Mouse (Mus musculus): ENCODE results near the gene Hoxb3. TPM values are rescaled to one million over a fixed set of nuclear protein-coding genes. Genes with fewer than 3 reads are reported as not detected.
A peak's percentile ranks its signal among the peaks of the same experiment; 100 is the strongest.

Gene Hoxb3
- polyA plus RNA-seq, 1 experiment from 2014 or later: 0.76 TPM

DNA sequence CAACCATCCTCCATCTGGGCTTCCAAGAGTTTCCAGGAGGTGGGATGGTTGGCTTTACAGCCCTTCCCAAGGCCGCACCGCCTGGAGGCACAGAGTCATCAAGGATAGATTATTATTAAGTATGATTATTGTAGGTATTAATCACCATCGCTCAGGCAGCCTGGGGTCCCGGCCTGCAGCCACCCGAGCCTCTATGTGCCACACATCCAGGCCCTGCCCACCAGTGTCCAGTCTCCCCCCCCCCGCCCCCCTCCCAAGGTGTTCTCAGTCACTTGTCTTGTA lies 21.7 kb downstream of the Hoxb3 start:
- peak overlapping the region; percentile 55 for H3K4me3 ChIP-seq
- 9% methylated on average over 6 of the region's 6 CpGs for WGBS
- peak overlapping the region; percentile 80 for H3K27ac ChIP-seq
- H3K36me3 ChIP-seq: peaks cover 15% of the 10 kb centered on the region; the same call in 1 of the 2 replicates
- H3K27me3 ChIP-seq (ENCODE audit: low read depth, poor library complexity, severe bottlenecking): peaks cover 97% of the 10 kb centered on the region
- DNase-seq (ENCODE audit: low spot score): no peak
- H3K9me3 ChIP-seq (replicated peaks): no peaks in the 10 kb centered on the region
- H3K4me1 ChIP-seq: peaks cover 89% of the 10 kb centered on the region

DNA sequence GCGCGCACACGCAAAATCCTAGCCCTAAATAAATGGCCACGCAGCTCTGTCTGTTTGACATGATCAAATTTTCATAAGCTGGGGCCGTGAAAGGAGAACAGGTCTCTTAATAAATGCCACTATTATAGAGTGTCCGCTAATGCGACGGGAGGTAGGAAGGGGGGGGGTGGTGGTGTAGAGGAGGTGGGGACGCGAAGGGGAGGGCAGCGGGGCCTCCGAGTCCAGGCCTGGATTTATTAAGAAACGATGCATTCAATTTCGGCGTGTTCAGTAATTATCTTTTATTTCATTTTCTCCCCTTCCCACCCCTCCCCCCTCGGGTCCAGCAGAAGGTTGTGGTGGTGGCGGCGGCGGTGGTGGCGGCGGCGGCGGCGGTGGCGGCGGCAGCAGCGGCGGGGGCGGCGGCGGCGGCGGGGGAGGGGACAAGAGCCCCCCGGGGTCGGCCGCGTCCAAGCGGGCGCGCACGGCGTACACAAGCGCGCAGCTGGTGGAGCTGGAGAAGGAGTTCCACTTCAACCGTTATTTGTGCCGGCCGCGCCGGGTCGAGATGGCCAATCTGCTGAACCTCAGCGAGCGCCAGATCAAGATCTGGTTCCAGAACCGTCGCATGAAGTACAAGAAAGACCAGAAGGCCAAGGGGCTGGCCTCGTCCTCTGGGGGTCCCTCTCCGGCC lies 22.2 kb downstream of the Hoxb3 start:
- no peaks in the 10 kb centered on the region for H3K9me3 ChIP-seq (replicated peaks)
- peak overlapping the region; percentile 55 for H3K4me3 ChIP-seq
- peaks cover 15% of the 10 kb centered on the region; the same call in 1 of the 2 replicates for H3K36me3 ChIP-seq
- H3K4me1 ChIP-seq: peaks cover 89% of the 10 kb centered on the region
- peak overlapping the region; percentile 80 for H3K27ac ChIP-seq
- WGBS: 1% methylated on average over 37 of the region's 56 CpGs
- DNase-seq (ENCODE audit: low spot score): peak; percentile 72
- H3K27me3 ChIP-seq (ENCODE audit: low read depth, poor library complexity, severe bottlenecking): peaks cover 96% of the 10 kb centered on the region

GRCm38 (mm10) chr11:96345893-96346806 lies 23.0 kb downstream of the Hoxb3 start:
- 4% methylated on average over 45 of the region's 45 CpGs for WGBS
- DNase-seq (ENCODE audit: low spot score): peak; percentile 75
- Histone ChIP-seq H3K27ac (peak overlapping the region; percentile 80), H3K36me3 (peaks cover 15% of the 10 kb centered on the region; the same call in 1 of the 2 replicates), H3K4me1 (peaks cover 89% of the 10 kb centered on the region), H3K27me3 (ENCODE audit: low read depth, poor library complexity, severe bottlenecking) (peaks cover 96% of the 10 kb centered on the region), H3K9me3 (replicated peaks) (no peaks in the 10 kb centered on the region), H3K4me3 (peak overlapping the region; percentile 55)

DNA sequence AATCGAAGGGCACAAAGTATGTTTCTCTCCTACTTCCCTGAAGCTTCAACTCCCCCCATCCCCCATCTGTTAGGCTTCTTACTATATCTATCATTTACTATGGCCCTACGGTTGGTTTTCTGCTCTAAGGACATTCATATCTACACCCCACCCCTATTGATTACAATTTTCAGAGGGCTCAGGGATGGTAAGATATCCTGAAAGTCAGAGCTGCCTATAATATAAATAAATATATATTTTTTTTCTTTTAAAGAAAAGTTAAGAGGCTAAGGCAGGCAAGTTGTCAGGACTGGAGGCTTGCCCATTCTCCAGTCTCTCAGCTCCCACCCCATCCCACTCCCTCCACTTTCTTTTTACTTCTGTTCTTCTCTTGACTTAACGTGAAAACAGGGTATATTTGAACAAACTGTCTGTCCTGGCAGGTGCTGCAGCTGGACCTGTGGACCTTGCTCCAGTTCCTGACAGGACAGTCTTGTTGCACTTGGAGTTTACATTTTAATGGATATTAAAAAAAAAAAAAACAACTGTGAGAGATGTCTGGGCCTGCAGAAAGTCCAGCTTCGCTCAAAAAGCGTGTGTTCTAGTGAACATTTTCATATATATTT lies 23.9 kb downstream of the Hoxb3 start:
- Histone ChIP-seq H3K9me3 (replicated peaks) (no peaks in the 10 kb centered on the region), H3K27ac (no peak overlapping the region), H3K36me3 (peaks cover 15% of the 10 kb centered on the region; the same call in 1 of the 2 replicates), H3K4me1 (peaks cover 89% of the 10 kb centered on the region), H3K27me3 (ENCODE audit: low read depth, poor library complexity, severe bottlenecking) (peaks cover 96% of the 10 kb centered on the region), H3K4me3 (no peak overlapping the region)
- DNase-seq (ENCODE audit: low spot score): peak; percentile 34
- 32% methylated on average over 5 of the region's 5 CpGs for WGBS

DNA sequence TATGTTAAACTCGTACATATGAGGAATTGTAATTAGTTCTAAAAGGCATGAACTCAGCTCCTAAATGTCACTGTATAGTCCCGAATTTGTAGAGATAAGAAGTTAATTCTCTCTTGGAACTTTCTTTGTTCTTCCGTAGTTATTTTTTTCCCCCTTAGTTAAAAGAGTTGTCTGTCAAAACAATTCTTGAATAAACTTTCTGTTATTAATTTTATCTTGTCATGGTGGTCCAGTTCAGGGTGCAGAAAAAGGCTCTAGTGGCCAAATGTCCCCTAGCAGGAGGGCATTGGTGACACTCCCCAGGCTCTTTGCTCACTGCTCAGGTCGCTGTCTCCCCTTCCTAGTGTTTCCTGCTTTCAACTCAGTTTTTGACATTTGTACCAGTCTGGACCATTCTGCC lies 24.6 kb downstream of the Hoxb3 start:
- Histone ChIP-seq H3K9me3 (replicated peaks) (no peaks in the 10 kb centered on the region), H3K4me1 (peaks cover 88% of the 10 kb centered on the region), H3K27ac (peak overlapping the region; percentile 78), H3K27me3 (ENCODE audit: low read depth, poor library complexity, severe bottlenecking) (peaks cover 94% of the 10 kb centered on the region), H3K36me3 (peaks cover 15% of the 10 kb centered on the region; the same call in 1 of the 2 replicates), H3K4me3 (peak overlapping the region; percentile 26; the same call in 1 of the 2 replicates)
- no peak for DNase-seq (ENCODE audit: low spot score)
- WGBS: 9% methylated on average over 4 of the region's 4 CpGs

GRCm38 (mm10) chr11:96348141-96348928 lies 25.2 kb downstream of the Hoxb3 start:
- peak; percentile 71 for DNase-seq (ENCODE audit: low spot score)
- 3% methylated on average over 21 of the region's 21 CpGs for WGBS
- no peaks in the 10 kb centered on the region for H3K9me3 ChIP-seq (replicated peaks)
- peaks cover 15% of the 10 kb centered on the region; the same call in 1 of the 2 replicates for H3K36me3 ChIP-seq
- H3K4me1 ChIP-seq: peaks cover 89% of the 10 kb centered on the region
- H3K27ac ChIP-seq: peak overlapping the region; percentile 78
- H3K4me3 ChIP-seq: peak overlapping the region; percentile 26
- peaks cover 92% of the 10 kb centered on the region for H3K27me3 ChIP-seq (ENCODE audit: low read depth, poor library complexity, severe bottlenecking)

DNA sequence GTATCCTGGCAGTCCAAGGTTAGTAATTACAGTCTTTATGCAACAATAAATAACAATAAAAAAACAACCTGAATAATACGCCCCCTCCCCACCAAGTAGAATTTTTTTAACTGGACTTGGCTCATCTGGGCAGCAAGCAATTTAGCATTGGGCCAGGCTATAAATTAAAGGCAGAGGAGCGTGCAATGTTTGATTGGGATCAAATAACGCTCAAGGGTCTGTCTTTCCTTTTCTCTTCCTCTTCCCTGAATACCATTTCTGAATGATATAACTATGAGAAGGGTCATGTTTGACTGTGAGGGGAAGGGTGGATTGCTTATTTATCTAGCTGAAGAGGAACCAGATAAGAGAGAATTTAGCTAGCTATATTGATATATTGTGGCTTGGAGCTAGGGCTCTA lies 25.9 kb downstream of the Hoxb3 start:
- Histone ChIP-seq H3K27ac (peak overlapping the region; percentile 78; the same call in 1 of the 2 replicates), H3K4me3 (peak overlapping the region; percentile 26)

DNA sequence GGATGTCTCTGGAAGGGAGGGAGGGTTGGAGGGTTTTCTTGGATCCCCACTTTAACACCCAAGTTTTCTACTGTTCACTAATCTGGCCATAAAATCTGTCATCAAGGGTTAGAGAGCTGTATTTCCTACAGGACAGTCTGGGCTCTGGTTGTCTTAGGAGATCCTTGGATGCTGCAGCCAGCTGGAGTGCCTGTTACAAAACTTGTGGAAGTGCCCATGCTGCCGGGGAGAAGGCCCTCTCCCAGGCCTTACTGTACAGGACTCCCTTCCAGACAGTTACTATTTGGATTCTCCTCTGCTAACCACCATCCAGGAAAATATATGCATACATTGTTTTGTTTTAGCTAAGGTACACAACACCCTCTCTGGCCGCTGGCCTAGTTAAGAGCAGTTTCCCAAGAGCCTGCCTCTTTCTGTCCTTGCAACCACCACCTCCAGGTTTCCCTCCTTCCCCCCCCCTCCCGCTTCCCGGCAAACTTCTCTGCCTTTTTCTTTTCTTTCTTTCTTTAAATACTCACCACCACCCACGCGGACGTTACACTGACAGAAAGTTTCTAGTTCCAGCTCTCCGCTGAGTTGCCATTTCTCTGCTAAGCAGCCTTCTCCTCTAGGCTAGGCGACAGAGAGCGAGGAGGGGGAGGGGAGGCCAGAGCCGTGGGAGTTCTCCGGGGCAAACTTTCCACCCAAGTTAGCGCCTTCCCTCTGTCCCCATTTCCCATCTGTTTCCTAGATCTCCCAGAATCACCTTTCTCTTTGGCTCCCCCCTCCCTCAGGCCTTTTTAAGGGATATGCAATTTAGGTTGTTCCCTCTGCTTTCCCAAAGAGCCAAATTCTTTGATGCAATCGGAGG lies 26.6 kb downstream of the Hoxb3 start:
- Histone ChIP-seq H3K4me3 (peak overlapping the region; percentile 26), H3K36me3 (peaks cover 8% of the 10 kb centered on the region; the same call in 1 of the 2 replicates), H3K27me3 (ENCODE audit: low read depth, poor library complexity, severe bottlenecking) (peaks cover 85% of the 10 kb centered on the region), H3K9me3 (replicated peaks) (no peaks in the 10 kb centered on the region), H3K4me1 (peaks cover 89% of the 10 kb centered on the region), H3K27ac (peak overlapping the region; percentile 63)
- DNase-seq (ENCODE audit: low spot score): peak; percentile 71
- WGBS: 2% methylated on average over 14 of the region's 14 CpGs

More for the DNA sequence above, 25.9 kb downstream of the Hoxb3 start:
- no peak for DNase-seq (ENCODE audit: low spot score)
- Histone ChIP-seq H3K9me3 (replicated peaks) (no peaks in the 10 kb centered on the region), H3K27me3 (ENCODE audit: low read depth, poor library complexity, severe bottlenecking) (peaks cover 89% of the 10 kb centered on the region), H3K36me3 (peaks cover 15% of the 10 kb centered on the region; the same call in 1 of the 2 replicates), H3K4me1 (peaks cover 89% of the 10 kb centered on the region)
- 8% methylated on average over 3 of the region's 3 CpGs for WGBS

GRCm38 (mm10) chr11:96350341-96350624 lies 27.2 kb downstream of the Hoxb3 start, which contains the start of gene Hoxb2:
Gene Hoxb2, plus strand, starts transcription at chr11:96350525.
- peak within 1 kb of the TSS; percentile 94 for H3K27ac ChIP-seq
- no peak for DNase-seq (ENCODE audit: low spot score)
- peaks cover 7% of the 10 kb centered on the region; the same call in 1 of the 2 replicates for H3K36me3 ChIP-seq
- 1% methylated on average over 2 of the region's 2 CpGs for WGBS
- peak within 1 kb of the TSS; percentile 63 for H3K4me3 ChIP-seq
- peaks cover 80% of the 10 kb centered on the region for H3K27me3 ChIP-seq (ENCODE audit: low read depth, poor library complexity, severe bottlenecking)
- H3K9me3 ChIP-seq (replicated peaks): no peaks in the 10 kb centered on the region
- H3K4me1 ChIP-seq: peaks cover 88% of the 10 kb centered on the region

GRCm38 (mm10) chr11:96350791-96351190 lies 27.7 kb downstream of the Hoxb3 start:
- peaks cover 77% of the 10 kb centered on the region for H3K27me3 ChIP-seq (ENCODE audit: low read depth, poor library complexity, severe bottlenecking)
- whole genome bisulfite sequencing: 7% methylated on average over 2 of the region's 2 CpGs
- peaks cover 83% of the 10 kb centered on the region for H3K4me1 ChIP-seq
- H3K4me3 ChIP-seq: peak overlapping the region; percentile 63
- H3K27ac ChIP-seq: peak overlapping the region; percentile 94
- no peaks in the 10 kb centered on the region for H3K9me3 ChIP-seq (replicated peaks)
- peaks cover 5% of the 10 kb centered on the region; the same call in 1 of the 2 replicates for H3K36me3 ChIP-seq
- DNase-seq (ENCODE audit: low spot score): peak; percentile 50

GRCm38 (mm10) chr11:96351312-96351711 lies 28.2 kb downstream of the Hoxb3 start:
- peak; percentile 75 for DNase-seq (ENCODE audit: low spot score)
- Histone ChIP-seq H3K4me1 (peaks cover 80% of the 10 kb centered on the region), H3K27ac (peak overlapping the region; percentile 94), H3K36me3 (no peaks in the 10 kb centered on the region; the same call in 1 of the 2 replicates), H3K9me3 (replicated peaks) (no peaks in the 10 kb centered on the region), H3K4me3 (peak overlapping the region; percentile 63), H3K27me3 (ENCODE audit: low read depth, poor library complexity, severe bottlenecking) (peaks cover 77% of the 10 kb centered on the region)
- WGBS: 2% methylated on average over 11 of the region's 11 CpGs
